Mouse (Mus musculus) gastrocnemius, postnatal 25 days (tissue): ENCODE results near the gene Fgfr2. TPM values are rescaled to one million over a fixed set of nuclear protein-coding genes. Genes with fewer than 3 reads are reported as not detected.
A peak's percentile ranks its signal among the peaks of the same experiment; 100 is the strongest.

Experiments used
- DNase-seq: peaks from one replicate; pipeline ENCODE4 v3.0.0; 2022
- total RNA-seq, 2 experiments: library from RNA; stranded (reverse); gene quantifications; 1 replicate in 1 of 2; 2 replicates in 1 of 2; pipeline ENCODE4 v1.2.3; 2021

The Fgfr2 gene
- total RNA-seq, 2 experiments from 2014 or later, result 0.33 to 0.96 TPM

- DNase-seq, result no peak
Measured at GRCm38 (mm10) chr7:130664037-130664436, 2459.1 kb downstream of the Fgfr2 start.

DNA sequence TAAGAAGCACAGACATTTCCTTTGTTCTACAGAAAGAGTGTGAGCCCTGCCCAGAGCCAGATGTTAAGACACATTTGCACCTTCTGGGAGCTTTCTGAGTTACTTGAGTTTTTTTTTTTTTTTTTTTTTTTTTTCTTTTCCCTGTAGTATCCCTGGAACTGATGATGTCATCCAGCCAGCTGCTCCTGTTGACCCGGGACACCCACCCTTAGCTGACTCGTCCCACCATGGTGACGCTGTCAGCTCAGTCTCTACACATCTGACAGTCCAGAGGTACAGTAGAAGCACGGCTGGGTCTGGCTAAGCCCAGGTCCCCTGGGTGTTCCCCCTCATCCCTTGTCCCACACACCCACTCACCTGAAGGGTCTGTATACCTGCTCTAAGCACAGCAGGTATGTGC lies 2460.3 kb downstream of the Fgfr2 start:
- DNase-seq, result no peak

DNA sequence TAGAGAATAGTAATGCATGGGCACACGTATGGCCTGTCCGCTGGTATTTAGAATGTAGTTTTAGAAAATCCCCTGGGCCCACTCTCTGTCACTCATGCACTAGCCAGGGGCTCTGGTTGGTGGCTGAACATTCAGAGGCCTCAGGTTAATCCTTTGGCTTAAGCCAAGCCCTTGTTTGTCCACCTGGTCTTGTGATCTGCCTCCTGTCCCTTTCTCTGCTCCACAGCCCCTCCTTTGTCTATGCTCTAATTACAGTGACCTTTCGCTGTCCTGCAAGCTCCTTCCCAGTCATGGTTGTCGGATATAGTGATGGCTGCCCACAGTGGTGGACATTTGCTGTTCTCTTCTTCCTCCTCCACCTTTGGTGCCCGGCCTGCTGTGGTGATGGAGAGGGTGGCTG lies 2460.9 kb downstream of the Fgfr2 start:
- DNase-seq, result no peak

DNA sequence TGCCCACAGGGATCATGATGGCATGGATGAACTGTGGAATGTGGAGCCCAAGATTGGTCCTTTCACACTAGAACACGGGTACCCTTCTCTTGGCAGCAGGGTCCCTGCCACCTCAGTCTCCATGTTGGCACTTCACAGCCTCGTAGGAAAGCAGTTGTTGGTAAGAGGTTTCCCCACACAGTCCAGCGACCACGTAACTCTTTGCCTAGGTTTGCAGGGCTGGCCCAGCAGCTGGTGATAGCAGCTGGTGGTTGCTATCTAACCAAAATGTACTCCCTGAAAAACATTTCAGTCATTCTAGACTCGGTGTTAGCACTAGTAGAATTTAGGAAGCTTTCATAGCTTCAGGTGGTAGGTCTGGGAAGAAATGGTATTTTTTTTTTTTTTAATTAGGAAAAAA lies 2464.0 kb downstream of the Fgfr2 start:
- DNase-seq, result no peak

DNA sequence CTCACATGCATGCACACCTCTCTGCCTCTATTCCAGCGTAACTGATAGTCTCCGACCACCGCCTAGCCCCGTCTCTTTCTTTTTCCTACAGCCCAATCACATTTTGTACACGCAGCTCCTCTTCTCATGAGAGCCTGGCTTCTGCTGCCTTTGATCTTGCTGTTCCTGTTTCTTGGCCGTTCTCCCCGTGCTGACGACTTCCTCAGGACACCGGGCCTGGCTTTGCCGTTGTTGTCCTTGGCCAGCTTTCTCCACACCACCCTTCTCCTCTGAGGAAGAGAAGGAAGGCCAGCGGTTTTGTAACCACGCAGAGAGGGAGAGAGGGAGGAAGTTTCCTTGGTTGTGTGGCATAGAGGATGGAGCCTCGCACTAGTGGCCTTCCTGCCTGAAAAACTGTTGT lies 2465.4 kb downstream of the Fgfr2 start:
- DNase-seq, result peak; percentile 87

GRCm38 (mm10) chr7:130656965-130657364 lies 2466.2 kb downstream of the Fgfr2 start:
- DNase-seq, result no peak

GRCm38 (mm10) chr7:130654562-130654961 lies 2468.6 kb downstream of the Fgfr2 start:
- DNase-seq, result peak; percentile 62

- no peak for DNase-seq
Measured at GRCm38 (mm10) chr7:130653036-130653555, 2470.1 kb downstream of the Fgfr2 start.

GRCm38 (mm10) chr7:130650621-130651020 lies 2472.5 kb downstream of the Fgfr2 start:
- DNase-seq, result peak; percentile 55

DNA sequence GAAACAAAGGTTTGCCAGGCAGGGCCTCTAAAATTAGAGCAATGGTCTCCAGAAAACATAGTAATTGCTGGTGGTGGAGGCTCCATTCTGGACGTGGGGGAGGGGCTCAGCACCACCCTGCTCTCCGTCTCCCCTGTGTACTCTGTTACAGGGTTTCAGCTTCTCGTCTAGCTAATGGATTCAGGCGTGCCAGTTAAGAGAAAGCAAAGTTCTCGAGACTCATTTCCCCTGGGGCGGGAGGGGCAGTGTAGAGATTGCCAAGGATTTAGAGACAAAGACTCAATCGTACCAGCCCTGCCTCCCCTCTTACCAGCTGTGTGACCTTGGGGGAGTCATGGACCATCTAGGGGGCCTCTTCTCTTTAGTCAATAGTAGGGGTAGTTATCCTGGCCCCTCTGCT lies 2473.9 kb downstream of the Fgfr2 start:
- peak; percentile 49 for DNase-seq

DNA sequence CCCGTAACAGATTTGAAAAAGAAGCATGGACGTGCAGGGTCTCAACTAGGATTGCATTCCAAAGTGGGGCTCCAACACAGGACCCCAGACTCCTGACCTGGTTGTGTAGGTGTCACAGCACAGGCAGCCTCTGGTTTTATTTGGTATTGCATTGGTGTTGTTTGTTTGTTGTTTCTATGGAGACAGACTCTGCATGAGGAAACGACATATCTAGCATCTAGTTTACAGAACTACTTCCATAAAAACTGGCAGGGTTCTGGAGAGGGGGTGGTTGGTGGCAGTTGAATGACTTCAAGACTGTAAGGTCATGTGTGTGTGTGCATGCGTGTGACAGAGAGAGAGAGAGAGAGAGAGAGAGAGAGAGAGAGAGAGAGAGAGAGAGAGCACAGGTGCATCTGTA lies 2475.1 kb downstream of the Fgfr2 start:
- DNase-seq, result no peak

- peak; percentile 80 for DNase-seq
Measured at GRCm38 (mm10) chr7:130646762-130647139, 2476.4 kb downstream of the Fgfr2 start.

DNA sequence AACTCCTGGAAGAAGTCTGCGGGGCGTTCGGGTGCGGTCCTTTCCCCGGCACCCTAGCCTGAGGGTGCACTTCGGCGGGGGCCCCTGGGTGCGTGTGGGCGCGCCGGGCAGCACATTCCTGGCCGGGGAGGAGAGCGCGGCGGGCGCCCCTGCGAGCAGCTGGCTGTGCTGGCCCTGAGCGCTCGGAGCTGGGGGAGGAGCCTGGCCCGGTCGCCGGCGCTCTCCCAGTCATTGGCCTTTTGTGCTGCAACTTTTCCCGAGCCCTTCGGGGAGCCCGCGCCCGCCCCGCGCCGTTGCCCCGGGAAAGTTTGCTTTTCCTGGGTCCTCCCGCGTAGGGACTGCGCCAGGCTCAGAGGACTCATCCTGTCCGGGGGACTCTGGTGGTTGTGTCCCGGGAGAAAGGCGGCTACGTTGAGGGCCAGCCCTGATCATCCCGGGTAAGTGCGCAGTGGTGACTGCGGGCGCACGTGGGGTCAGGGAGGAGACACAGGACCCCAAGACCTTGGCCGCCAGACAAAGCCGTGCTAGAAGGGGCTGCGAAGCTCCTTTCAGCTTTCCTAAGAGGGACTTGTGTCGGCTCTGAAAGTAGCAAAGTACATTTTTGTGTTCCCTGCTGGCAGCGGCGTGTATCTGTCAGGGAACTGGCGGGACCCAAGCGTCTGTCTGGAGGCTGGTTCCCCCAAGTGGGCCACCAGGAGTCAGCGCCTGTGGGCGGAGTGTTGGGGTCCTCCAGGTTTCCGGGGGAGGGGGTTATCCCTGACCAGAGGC lies 2477.0 kb downstream of the Fgfr2 start:
- peak; percentile 84 for DNase-seq

DNA sequence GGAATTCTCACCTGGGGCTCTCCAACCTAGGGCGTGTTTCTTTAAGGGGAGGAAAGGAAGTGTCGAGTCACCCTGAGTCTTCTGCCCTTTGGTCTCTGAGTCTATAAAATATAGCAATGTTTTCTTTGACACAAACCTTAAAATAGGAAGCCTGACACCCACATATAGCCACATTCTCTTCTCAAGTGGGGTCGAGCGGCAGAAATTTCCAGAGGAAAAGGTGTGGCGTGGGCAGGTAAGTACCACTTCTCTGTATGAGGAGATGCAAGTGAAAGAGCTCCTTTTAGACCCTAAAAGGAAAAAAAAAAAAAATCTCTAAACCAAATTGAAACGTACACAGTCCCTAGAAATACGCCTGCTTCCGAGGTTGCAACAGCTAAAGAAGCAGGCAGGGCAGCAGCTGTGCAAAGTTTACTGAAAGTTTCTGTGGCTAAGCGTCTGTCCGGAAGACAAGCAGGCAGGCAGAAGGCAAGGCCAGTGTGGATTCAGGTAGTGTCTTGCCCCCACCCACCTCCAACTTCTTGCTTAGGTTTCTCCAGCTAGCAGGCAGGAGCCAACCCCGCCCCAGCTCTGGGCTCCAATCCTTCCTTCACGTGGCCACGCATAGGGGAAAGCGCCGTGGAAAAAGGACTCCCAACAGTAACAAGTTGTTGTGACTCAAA lies 2477.7 kb downstream of the Fgfr2 start:
- no peak for DNase-seq

DNA sequence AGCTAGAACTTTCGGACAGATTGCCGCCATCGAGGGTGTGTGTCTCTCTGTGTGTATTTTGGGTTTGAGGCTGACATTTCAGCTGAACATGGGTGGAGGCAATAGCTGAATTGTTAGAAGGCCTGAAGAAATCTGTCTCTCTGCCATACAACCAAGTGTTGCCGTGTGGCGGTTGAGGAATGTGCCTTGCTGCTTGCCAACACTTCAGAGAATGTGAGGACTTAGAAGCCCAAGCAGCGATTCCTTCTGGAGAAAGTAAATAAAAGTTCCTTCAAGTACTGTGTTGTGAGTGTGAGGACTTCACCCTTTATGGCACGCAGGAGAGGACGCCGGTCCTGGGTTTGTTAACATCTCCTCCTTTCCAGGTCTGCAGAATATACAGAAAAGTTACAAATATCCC lies 2482.5 kb downstream of the Fgfr2 start:
- DNase-seq, result no peak

DNA sequence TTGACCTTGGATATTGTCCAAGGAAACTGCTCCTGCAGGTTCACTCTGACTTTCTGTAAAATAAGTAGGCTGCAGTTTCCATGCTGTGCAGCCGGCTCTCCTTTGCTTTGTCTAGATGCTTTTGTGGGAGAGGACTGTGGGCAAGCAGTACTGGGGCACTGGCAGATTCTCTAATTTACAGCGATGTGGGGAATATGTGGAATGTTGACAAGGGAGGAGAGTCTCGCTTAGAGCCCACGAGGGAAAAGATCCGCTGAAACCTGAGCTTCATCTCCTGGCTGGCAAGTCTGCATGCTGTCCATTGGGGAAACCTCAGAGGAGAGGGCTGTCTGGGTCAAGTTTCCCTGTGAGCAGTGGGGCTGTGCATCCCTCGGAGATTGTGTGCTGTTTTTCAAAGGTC lies 2485.3 kb downstream of the Fgfr2 start:
- no peak for DNase-seq

- no peak for DNase-seq
Measured at GRCm38 (mm10) chr7:130636902-130637301, 2486.2 kb downstream of the Fgfr2 start.

DNA sequence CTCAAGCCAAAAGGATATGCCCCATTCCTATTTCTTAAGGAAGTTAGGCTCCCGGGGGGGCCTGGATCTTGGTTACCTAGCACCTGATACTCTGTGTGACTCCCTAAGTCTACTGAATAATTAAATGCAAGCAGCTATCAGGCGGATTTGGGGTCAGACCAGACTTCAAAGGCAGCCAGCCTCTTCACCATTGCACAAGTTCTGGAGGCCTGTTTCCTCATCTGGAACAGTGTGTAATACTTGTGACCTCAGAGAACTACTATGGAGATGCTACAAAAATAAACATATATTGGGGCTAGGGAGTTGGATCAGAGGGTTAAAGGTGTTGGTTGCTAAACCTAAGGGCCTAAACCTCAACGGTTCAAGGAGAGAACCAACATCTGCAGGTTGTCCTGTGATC lies 2486.9 kb downstream of the Fgfr2 start:
- DNase-seq, result no peak

- no peak for DNase-seq
Measured at GRCm38 (mm10) chr7:130635212-130635611, 2487.9 kb downstream of the Fgfr2 start.

- no peak for DNase-seq
Measured at GRCm38 (mm10) chr7:130634259-130634871, 2488.8 kb downstream of the Fgfr2 start.

DNA sequence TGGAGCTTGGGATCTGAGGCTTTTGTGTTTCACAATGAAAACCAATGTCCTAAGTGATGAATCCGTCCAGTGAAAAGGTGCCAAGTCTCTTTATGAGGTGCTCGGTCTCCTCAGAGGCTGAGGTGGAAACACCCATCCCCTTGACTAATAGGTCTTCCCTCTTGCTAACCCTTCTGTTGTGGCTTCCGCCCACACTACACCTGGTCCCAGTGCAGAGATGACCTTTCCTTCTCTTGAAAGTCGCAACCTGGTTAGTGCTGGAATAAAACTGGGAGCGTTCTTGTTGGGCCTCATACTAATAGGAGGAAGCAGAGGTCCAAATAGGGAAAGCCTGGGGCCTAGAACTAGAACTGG lies 2490.8 kb downstream of the Fgfr2 start:
- no peak for DNase-seq

DNA sequence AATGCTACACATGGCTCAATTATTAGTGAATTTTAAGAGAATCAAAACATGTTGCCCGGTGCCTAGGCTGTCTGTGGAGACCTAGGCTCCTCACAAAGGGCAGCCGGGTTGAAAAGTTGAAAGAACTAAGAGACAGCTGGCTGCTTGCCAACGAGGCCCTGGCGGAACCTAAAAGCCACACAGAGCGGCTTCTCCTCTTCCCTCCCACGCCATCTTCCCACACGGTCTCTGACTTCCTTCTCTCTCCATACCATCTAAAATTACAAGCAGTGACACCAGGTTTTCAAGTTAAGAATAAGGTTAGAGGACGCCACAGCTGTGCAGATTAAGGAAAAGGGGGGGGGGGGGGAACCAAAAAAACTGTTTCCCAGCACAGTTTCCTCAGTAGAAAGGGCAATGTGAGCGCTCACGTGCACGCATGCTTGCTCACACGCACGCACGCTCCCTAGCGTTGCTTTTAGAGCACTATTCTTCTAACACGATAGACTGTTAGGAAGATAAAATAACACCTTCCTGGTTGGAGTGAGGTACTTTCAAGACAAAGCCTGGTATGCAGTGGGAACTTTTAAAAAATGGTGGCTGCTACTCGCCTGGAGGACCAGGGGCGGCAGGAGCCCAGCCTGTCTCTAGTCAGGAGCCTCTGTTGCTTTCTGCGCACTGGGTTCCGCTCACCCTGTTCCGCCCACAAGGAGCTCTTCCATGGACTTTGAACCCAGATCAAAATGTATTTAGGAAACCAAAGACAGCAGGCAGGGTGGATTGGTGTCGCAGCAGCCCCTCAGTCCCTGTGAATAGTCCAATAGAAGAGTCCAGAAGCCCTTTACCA lies 2491.4 kb downstream of the Fgfr2 start:
- DNase-seq, result no peak
